Mouse (Mus musculus) monocyte, adult 5-6 weeks (primary cell): Measurements from ENCODE around the gene Clstn1. TPM values are rescaled to one million over a fixed set of nuclear protein-coding genes. Genes with fewer than 3 reads are reported as not detected.

Experiments
- ATAC-seq: fragments of 153-309, 156-312 bp; replicated peaks from 2 replicates; pipeline ENCODE4 v1.8.0; 2017; ENCODE audit warnings: mild to moderate bottlenecking; ENCODE audit not compliant: low TSS enrichment, insufficient number of reproducible peaks, severe bottlenecking, poor library complexity, low FRiP score
- total RNA-seq: library from RNA; stranded (forward); fragments of 200-1000, 200-491, 200-594 nt; gene quantifications from 3 replicates; pipeline ENCODE4 v1.2.3, GENCODE M21; 2017

Clstn1 gene
- total RNA-seq, 1 experiment from 2014 or later = 1.2 TPM

DNA sequence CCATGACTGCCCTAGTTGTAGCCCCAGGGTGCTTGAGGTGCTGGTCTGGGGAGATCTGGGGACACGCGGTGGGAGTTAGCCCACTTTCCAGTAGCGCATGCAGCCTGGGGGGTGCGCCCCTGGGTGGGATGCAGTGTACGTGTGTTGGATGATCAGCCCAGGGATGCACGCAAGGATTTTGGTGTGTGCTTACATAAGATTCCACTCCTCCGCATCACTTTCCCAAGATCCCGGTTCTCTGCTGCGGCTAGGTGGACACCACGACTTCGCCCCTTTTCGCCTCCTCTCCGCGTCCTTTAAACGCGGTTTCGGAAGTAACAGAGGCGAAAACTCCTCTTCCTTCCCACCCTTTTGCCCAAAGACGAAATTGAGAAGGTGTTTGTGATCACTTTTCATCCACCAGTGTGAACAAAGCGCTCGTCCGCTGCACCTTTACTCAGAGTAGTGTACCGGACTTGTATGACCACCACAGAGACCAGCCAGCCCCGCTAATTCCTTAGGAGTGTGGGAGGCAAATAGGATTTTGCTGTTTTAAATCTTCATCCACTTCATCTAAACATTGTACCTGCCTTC is 1.4 kb downstream of the Clstn1 start:
- no peak for ATAC-seq

DNA sequence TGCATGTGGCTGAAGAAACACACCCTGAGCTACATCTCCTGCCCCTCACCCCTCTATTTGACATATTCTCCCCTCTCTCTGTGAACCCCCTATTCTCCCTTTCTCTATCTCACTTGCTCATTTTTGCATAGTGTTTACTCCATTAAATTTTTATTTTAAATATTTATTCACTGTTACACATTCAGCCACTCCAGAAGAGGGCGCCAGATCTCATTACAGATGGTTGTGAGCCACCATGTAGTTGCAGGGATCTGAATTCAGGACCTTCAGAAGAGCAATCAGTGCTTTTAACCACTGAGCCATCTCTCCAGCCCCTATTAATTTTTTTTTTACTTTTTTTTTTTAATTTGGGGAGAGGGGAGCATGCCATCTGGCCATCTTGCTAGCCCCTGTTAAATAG is 3.9 kb downstream of the Clstn1 start:
- no peak for ATAC-seq

DNA sequence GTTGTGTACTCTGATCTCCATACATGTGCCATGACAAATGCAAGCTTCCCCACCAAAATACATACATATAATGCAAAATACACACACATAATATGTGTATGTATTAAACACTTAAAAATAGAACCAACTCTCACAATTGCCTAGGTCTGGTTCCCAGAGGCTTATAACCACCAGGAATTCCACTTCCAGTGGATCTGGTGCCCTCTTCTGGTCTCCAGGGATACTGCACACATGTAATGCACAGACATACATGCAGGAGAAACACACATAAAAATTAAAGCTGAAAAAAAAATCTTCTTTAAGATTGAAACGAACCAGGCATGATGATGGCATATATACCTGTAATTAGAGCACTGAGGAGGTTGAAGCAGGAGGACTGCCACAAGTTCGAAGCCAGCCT is 5.2 kb downstream of the Clstn1 start:
- ATAC-seq = no peak

DNA sequence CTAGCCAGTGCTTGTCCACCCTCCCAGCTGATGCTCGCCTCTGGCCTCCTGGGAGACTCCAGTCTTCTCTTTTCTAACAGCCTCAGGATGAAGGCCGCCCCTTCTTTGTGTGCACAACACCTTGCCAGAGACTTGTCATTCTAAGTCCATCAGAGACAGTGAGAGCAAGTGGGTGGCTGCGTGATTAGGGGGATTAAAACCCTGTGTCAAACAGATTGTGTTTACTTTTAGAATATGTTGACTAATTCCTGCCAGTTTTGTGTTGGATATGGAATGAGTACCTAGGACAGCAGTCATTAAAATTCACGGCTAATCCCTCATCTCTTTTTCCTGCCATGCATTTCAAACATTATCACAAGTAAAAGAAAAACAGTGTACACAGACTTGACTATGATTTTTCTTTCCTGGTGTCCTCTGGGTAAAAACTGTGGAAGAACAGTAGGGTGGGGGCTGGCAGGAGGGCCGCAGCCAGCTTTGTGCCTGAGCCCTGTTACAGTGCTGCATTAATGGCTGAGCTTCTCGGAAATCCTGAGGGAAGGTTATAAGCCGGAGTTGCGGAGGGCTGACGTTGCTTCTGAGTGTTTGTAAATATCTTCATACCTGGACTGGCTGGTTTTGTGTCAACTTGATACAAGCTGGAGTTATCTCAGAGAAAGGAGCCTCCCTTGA is 8.8 kb downstream of the Clstn1 start:
- no peak for ATAC-seq

DNA sequence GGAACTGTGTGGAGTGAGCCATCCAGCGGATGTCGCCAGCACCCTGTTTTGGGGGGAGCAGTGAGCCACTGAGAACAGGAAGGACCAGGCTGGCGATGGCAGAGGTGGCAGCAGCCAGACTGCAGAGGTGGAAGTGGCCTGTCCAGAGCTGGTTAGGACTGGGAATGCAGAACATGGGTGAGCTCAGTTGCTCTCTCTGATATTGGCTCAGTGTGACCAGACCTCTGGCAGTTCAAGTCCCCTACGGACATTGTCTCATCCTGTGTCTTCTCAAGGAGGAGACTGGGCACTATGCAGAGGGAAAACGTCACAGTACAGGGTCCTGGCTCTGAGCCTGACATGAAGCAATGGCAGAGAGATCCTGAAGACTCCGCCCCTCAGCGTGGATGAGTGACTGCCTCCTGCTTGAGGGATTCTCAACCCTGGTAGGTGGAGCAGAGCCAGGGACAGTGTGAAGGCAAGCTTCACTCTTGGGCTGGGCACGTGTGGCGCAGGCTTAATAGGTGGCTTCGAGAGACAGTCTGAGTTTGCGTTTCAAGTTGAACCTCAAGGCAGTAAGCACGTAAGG is 11.5 kb downstream of the Clstn1 start:
- ATAC-seq = no peak

DNA sequence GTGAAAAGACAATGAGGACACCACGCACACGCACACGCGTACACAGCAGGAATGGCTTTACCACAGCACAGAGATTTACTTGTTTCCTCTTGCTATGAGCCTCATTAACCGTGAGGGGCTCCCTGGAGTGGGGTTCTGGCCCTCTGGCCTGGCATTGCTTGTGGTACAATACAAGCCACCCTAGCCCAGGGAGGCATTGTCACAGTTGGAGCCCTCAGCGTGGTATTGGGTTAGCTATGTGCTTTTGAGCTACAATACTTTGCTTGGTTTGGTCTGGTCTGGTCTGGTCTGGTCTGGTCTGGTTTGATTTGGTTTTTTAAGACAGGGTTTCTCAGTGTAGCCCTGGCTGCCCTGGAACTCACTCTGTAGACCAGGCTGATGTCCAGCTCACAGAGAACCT is 13.3 kb downstream of the Clstn1 start:
- ATAC-seq = no peak

DNA sequence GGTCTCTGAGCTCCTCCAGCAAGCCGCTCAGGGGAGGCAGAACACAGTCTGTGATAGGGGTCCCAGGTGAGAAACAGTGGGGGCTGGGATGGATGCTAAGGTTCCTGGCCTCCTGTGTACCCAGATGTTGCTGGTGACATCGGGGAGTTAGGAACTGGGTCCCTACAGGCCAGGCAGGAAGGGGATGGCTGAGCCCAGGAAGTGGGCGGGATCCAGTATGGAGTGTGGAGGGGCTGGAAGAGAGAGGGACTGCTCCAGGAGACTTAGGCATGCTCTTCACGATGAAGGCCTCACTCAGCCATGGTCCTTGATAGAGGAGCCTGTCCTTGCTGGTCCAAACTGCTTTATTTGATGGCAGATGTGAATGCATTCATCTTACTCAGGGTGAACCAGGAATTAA is 13.9 kb downstream of the Clstn1 start:
- no peak for ATAC-seq

DNA sequence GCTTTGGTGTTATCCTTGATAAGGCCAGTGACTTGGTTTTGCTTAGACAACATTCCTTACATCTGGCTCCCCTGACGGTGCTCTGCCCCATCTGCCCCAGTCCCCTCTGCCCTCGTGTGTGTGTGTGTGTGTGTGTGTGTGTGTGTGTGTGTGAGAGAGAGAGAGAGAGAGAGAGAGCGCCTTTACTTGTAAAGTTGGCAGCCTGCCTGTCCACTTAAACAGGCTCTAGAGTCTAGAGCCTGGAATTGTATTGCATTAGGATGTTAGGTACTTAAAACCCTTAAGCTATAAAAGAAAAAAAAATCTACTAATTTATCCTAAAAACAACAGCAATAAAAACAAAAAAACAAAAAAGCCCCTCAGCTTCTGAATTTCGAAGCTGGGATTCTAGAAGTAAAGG is 15.2 kb downstream of the Clstn1 start:
- ATAC-seq = no peak

DNA sequence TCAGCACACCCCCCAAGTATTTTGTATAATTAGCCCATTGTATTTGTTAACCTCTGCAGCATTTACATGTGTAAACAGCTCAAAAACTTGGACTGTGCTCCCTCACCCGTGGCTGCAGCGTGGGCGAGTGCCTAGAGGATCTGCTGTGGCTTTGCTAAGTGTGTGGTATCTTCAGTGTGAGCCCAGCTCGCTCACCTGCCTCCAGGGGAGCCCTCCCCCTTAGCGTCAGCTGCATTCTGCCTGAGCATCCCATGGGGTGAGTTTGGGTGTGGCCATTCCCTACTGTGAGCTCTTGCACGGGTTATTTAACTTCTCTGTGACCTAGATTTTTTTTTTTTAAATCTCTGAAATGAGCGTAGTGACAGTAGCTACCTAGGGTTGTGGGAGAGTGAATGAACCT is 16.0 kb downstream of the Clstn1 start:
- no peak for ATAC-seq

DNA sequence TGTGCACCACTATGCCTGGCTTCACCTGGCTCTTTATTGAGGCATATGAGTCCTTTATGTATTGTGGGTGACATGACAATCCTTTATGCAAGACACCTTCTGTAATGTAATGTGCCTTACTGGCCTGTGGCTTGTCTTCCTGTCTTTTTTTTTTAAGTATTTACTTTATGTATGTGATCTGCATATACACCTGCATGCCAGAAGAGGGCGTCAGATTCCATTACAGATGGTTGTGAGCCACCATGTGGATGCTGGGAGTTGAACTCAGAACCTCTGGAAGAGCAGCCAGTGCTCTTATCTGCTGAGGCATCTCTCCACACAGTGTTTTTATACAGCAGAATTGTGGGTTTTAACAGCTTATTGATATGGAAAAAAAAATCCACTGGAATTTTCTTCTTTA is 17.6 kb downstream of the Clstn1 start:
- no peak for ATAC-seq

DNA sequence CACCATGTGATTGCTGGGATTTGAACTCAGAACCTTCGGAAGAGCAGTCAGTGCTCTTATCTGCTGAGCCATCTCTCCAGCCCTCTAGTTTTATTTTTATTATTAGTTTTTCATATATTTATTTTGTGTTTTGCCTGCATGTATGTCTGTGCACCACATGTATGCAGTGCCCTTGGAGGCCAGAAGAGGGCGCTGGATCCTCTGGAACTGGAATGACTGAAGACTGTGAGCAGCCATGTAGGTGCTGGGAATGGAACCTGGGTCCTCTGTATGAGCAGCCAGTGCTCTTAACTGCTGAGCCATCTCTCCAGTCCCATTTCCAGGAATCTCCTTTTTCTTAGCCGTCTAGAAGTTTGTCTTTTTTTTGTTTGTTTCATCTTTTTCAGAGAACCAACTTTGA is 18.2 kb downstream of the Clstn1 start:
- ATAC-seq = no peak

DNA sequence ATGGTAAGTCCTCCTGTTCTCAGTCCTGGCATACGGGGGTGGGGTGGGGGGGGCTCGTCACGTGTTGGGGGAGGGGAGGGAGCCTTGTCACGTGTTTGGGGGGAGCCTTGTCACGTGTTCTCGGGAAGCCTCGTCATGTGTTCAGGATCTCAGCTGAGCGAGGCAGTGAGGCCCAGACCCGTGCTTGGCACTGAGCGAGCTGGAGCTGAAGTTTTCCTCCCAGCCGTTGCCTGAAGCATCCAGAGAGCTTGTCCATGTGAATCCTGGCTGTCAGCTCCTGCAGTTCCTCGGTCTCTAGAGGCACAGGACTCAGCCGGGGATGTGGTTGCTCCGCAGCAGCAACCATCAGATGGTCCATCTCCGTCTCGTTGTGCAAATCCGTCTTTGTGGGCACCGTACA is 19.8 kb downstream of the Clstn1 start:
- no peak for ATAC-seq

DNA sequence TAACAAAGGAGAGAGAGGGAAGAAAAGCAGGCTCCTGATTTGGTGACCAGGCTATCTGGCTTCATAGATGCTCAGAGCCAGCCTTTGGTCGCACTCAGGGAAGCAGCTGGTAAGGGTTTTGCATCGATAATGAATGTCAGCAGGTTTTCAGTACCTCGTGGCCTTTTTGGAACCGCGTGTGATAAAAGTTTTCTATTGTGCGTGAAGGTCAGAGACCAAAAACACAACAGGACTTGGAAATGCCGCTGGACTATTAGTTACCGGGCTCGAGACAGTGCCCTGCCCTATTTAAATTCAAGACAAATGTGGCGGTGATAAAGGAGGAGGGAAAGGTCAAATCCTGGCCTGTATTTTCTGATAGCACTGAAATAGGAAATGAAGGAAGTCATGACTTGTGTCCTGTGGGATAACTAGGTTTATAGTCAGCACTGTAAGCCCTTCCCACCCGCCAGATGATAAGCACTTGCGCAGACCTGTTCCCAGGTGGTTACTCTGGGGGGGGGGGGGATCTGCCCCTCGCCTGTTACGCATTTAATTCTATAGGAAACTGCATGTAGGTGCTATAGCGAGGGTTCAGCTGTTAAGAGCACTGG is 20.6 kb downstream of the Clstn1 start:
- ATAC-seq = no peak

DNA sequence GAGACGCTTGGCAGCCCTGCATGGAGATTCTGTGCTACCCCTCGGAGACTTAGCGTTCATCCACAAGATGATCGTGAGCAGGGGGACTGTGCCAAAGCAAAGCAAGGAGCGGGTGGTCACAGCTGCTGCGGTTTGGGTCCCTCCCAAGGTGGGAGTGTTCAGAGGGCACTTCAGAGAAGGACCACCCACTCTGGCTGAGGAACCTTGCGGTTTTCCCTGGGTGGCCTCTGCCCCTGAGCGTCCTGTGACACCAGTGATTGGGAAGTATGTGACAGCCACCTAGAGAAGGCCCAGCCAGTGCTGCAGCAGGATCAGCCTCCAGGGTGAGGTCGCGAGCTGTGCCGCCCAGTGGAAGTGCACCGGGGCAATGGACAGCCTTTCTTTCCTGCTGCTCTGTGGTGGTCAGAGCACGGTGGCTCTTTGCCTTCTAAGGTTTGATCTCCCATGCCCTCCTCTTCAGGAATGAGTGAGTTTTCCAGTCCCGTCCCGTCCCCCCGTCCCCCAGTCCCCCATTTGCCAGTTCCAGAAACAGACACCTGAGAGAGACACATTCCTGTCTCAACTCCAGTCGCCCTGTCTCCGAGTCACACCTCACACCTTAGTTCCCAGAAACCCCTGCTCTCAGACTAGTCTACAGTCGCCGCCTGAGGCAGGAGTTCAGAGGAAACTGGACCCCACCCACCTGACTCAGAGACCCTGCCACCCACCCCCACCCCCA is 21.5 kb downstream of the Clstn1 start:
- no peak for ATAC-seq

DNA sequence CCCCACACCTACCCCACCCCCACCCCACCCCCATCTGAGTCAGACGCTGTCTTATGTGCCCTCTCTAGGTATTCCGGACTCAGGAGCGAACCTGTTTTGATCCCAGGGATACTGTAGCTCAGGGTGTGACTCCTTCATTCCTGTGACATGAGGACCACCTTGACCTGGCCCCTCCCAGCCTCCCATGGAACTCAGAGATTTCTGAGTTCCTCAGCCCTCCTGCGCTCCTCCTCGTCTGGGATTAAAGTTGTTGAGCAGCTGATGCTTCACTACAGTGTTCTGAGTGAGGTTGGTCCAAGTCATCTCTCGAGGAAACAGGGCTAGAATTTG is 22.0 kb downstream of the Clstn1 start:
- no peak for ATAC-seq

DNA sequence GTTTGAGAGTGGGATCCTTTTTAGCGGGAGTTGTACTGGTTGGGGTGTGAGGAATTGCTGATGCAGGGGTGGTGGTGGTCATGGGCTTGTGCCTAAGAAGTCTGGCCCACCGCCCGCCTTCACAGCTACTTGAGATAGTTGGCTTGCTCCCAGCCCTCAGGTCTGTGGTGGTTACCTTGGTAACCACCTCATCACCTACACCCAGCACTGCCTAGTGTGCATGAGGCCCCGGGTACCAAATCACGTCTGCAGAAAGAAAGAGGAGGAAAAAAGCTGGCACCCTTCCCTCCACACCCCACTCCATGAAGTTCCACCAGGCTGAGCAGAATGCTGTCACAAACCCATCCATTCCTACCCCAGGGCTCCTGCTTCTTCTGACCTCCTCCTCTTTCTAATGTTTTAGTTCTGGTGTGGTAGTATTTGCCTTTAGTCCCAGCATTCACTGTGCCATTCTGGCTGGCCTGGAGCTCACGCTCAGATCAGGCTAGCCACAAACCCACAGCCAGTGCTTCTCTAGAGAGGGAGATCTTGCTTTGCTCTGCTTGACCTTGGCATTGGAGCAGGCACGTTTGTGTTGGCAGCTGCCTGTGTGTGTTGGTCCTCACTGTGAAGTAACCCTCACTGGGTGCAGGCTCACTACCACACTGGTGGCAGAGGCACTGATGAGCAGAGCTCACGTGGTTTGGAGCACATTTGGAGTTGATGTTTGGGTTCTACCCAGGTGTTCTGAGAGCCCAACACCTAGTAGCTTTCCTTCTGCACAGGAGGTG is 23.2 kb downstream of the Clstn1 start:
- no peak for ATAC-seq

DNA sequence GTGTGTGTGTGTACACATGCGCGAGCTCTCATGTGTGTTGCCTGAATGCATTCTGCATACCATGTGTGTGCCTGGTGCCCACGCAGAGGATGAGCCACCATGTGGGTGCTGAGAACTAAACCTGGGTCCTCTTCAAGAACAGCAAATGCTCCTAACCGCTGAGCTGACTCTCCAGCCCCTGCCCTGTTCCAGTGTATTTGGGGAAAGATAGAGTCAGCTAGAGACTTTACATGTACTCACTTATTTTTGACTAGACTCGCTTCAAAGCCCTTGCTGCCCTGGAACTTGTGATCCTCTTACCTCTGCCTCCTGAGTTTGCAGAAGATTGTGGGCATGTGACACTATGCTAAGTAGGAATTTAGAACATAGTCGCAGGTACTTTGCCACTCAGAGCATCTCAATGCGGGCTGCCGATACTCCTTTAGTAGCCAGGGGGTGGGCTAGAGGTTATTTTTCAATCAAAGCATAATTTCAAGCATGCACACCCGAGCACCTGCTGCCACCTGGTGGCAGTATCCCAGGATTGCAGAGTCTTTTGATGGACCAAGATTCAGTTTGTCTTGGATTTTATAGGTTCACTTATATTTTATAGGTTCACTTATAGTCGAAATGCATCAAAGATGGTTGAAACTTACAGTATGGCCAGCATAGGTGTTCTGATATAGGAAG is 25.2 kb downstream of the Clstn1 start:
- ATAC-seq = no peak

DNA sequence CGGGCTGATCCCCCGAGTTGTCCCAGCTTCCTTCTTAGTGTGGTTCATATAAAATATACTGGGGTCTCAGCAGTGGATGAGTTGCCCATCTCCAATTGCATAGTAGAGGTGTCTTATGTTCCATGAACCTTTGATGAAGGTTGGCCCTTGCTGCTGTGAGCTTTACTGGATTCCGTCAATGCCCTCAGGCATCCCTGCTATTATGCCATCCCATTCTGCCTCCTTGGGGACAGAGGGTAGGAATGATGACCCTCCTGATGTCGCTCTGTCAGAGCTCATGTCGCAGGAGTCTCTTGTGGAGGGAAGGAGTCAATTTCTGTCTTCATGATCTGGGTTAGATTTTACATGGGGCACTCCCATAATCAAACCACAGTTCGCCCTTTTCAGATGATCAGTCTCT is 27.2 kb downstream of the Clstn1 start:
- peak; percentile 59; the same call in 1 of the 2 replicates for ATAC-seq

DNA sequence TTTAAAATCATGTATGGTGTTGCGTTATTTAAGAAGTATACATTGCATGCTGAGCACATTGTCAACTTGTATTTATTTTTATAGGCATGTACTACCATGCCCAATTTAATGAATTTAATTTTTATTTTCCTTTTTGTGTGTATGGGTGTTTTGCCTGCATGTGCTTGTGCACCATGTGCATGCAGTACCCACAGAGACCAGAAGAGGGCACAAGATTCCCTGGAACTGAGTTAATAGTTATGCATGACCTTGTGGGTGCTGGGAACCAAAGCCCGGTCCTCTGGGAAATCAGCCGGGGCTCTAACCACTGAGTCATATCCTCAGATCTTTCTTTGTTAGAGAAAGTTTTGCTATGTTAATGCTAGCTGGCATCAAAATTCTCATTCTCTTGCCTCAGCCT is 28.6 kb downstream of the Clstn1 start:
- no peak for ATAC-seq
